Mouse (Mus musculus) MEL (cell line): ENCODE results near the gene Eif2b3. TPM values are rescaled to one million over a fixed set of nuclear protein-coding genes. Genes with fewer than 3 reads are reported as not detected.

Source experiments
- DNase-seq: peaks from one replicate; pipeline ENCODE4 v3.0.0; 2011; ENCODE audit warnings: low read depth, low spot score
- H3K27ac ChIP-seq: 2 replicates; pipeline ENCODE4 v1.5.1; 2012; ENCODE audit warnings: low read depth, mild to moderate bottlenecking, control low read depth, low read length, moderate library complexity; ENCODE audit not compliant: control insufficient read depth
- H3K27me3 ChIP-seq, 2 experiments: fragments of 150-350 bp in 1 of 2; sonication (generic) in 1 of 2; 2 replicates each; pipeline ENCODE4 v1.6.1; 2012; ENCODE audit warnings: low read length in 2 of 2, mild to moderate bottlenecking in 2 of 2, improper control_type of control experiment in 1 of 2, moderate library complexity in 1 of 2; ENCODE audit not compliant: insufficient read depth in 2 of 2, control insufficient read depth in 1 of 2
- H3K36me3 ChIP-seq, 2 experiments: 2 replicates each; pipeline ENCODE4 v1.6.1; 2012 to 2014; ENCODE audit warnings: low read length in 2 of 2, improper control_type of control experiment in 1 of 2, inconsistent platforms in 1 of 2, mild to moderate bottlenecking in 1 of 2; ENCODE audit not compliant: insufficient read depth in 2 of 2, control insufficient read depth in 1 of 2
- H3K4me1 ChIP-seq, 2 experiments: fragments of 150-350 bp in 1 of 2; sonication (generic) in 1 of 2; 2 replicates each; pipeline ENCODE4 v1.6.1; 2012; ENCODE audit warnings: low read length in 2 of 2, improper control_type of control experiment in 1 of 2, mild to moderate bottlenecking in 1 of 2; ENCODE audit not compliant: insufficient read depth in 2 of 2, control insufficient read depth in 1 of 2
- H3K4me3 ChIP-seq, 2 experiments: fragments of 150-350 bp in 1 of 2; sonication (generic) in 1 of 2; 2 replicates each; pipeline ENCODE4 v1.5.1; 2012; ENCODE audit warnings: low read depth in 2 of 2, low read length in 2 of 2, mild to moderate bottlenecking in 2 of 2, moderate library complexity in 2 of 2, control low read depth in 1 of 2, improper control_type of control experiment in 1 of 2; ENCODE audit not compliant: control insufficient read depth in 1 of 2, insufficient read depth in 1 of 2
- H3K79me2 ChIP-seq: 2 replicates; pipeline ENCODE4 v1.6.1; 2012; ENCODE audit warnings: mild to moderate bottlenecking, low read length, moderate library complexity; ENCODE audit not compliant: control insufficient read depth, poor library complexity, insufficient read depth
- H3K9ac ChIP-seq: 2 replicates; pipeline ENCODE4 v1.6.1; 2012; ENCODE audit warnings: low read depth, mild to moderate bottlenecking, control low read depth, low read length, moderate library complexity; ENCODE audit not compliant: control insufficient read depth, poor library complexity, severe bottlenecking
- H3K9me3 ChIP-seq: fragments of 150-350 bp; sonication (generic); replicated peaks from 2 replicates; pipeline ENCODE4 v1.6.1; 2012; ENCODE audit warnings: mild to moderate bottlenecking, low read length, improper control_type of control experiment, moderate library complexity; ENCODE audit not compliant: insufficient read depth
- BHLHE40 ChIP-seq: IDR thresholded peaks from 2 replicates; pipeline ENCODE4 v1.6.1; 2012; ENCODE audit warnings: low read depth, mild to moderate bottlenecking, inconsistent platforms, low read length, improper control_type of control experiment, borderline replicate concordance
- CHD1 ChIP-seq: IDR thresholded peaks from 2 replicates; pipeline ENCODE4 v1.6.1; 2012; ENCODE audit warnings: low read depth, mild to moderate bottlenecking, inconsistent platforms, low read length, improper control_type of control experiment
- CHD2 ChIP-seq: IDR thresholded peaks from 2 replicates; pipeline ENCODE4 v1.6.1; 2011; ENCODE audit warnings: low read length, improper control_type of control experiment
- CTCF ChIP-seq, 3 experiments: IDR thresholded peaks in 2 of 3; conservative IDR thresholded peaks in 1 of 3; 2 replicates each; pipeline ENCODE4 v1.5.1; 2011 to 2012; ENCODE audit warnings: low read length in 3 of 3, low read depth in 2 of 3, mild to moderate bottlenecking in 2 of 3, improper control_type of control experiment in 1 of 3, inconsistent platforms in 1 of 3, mixed read lengths in 1 of 3, moderate library complexity in 1 of 3; ENCODE audit not compliant: control insufficient read depth in 1 of 3, insufficient read depth in 1 of 3, poor library complexity in 1 of 3, severe bottlenecking in 1 of 3
- E2F4 ChIP-seq: IDR thresholded peaks from 2 replicates; pipeline ENCODE4 v1.6.1; 2011; ENCODE audit warnings: low read depth, low read length, improper control_type of control experiment, borderline replicate concordance
- EP300 ChIP-seq, 2 experiments: IDR thresholded peaks; 2 replicates each; pipeline ENCODE4 v1.6.1; 2011; ENCODE audit warnings: improper control_type of control experiment in 2 of 2, low read length in 2 of 2, low read depth in 1 of 2, mild to moderate bottlenecking in 1 of 2
- ETS1 ChIP-seq: IDR thresholded peaks from 2 replicates; pipeline ENCODE4 v1.6.1; 2012; ENCODE audit warnings: low read depth, mild to moderate bottlenecking, inconsistent platforms, low read length, improper control_type of control experiment, moderate library complexity
- GABPA ChIP-seq: IDR thresholded peaks from 2 replicates; pipeline ENCODE4 v1.6.1; 2012; ENCODE audit warnings: low read depth, mild to moderate bottlenecking, inconsistent platforms, low read length, improper control_type of control experiment, moderate library complexity
- GATA1 ChIP-seq: IDR thresholded peaks from 2 replicates; pipeline ENCODE4 v1.6.1; 2011; ENCODE audit warnings: low read depth, low read length, improper control_type of control experiment
- HCFC1 ChIP-seq: IDR thresholded peaks from 2 replicates; pipeline ENCODE4 v1.6.1; 2012; ENCODE audit warnings: low read depth, mild to moderate bottlenecking, inconsistent platforms, low read length, improper control_type of control experiment, moderate library complexity
- JUND ChIP-seq: IDR thresholded peaks from 2 replicates; pipeline ENCODE4 v1.6.1; 2011; ENCODE audit warnings: low read depth, mild to moderate bottlenecking, improper control_type of control experiment, low read length
- KAT2A ChIP-seq: conservative IDR thresholded peaks from 2 replicates; pipeline ENCODE4 v1.6.1; 2012; ENCODE audit warnings: low read depth, low read length, improper control_type of control experiment, inconsistent platforms
- MAZ ChIP-seq: IDR thresholded peaks from 2 replicates; pipeline ENCODE4 v1.6.1; 2012; ENCODE audit warnings: low read depth, mild to moderate bottlenecking, inconsistent platforms, low read length, improper control_type of control experiment
- MYB ChIP-seq: IDR thresholded peaks from 2 replicates; pipeline ENCODE4 v1.6.1; 2011; ENCODE audit warnings: mild to moderate bottlenecking, low read depth, low read length, improper control_type of control experiment
- MYC ChIP-seq: IDR thresholded peaks from 2 replicates; pipeline ENCODE4 v1.6.1; 2011; ENCODE audit warnings: low read depth, mild to moderate bottlenecking, low read length, improper control_type of control experiment, moderate library complexity
- NRF1 ChIP-seq: IDR thresholded peaks from 2 replicates; pipeline ENCODE4 v1.6.1; 2014; ENCODE audit warnings: low read depth, mild to moderate bottlenecking, inconsistent platforms, low read length, improper control_type of control experiment, moderate library complexity; ENCODE audit not compliant: poor library complexity, insufficient read depth, severe bottlenecking
- POLR2A ChIP-seq, 2 experiments: IDR thresholded peaks; 2 replicates each; pipeline ENCODE4 v1.6.1; 2011 to 2012; ENCODE audit warnings: low read length in 2 of 2, mild to moderate bottlenecking in 2 of 2, control low read depth in 1 of 2, improper control_type of control experiment in 1 of 2, low read depth in 1 of 2, moderate library complexity in 1 of 2; ENCODE audit not compliant: control insufficient read depth in 1 of 2, insufficient read depth in 1 of 2, poor library complexity in 1 of 2
- RAD21 ChIP-seq: IDR thresholded peaks from 2 replicates; pipeline ENCODE4 v1.6.1; 2011; ENCODE audit warnings: mild to moderate bottlenecking, low read depth, low read length, improper control_type of control experiment
- SIN3A ChIP-seq: IDR thresholded peaks from 2 replicates; pipeline ENCODE4 v1.6.1; 2012; ENCODE audit warnings: low read length, improper control_type of control experiment, inconsistent platforms
- SMC3 ChIP-seq: IDR thresholded peaks from 2 replicates; pipeline ENCODE4 v1.6.1; 2011; ENCODE audit warnings: low read depth, low read length, improper control_type of control experiment
- TBP ChIP-seq: IDR thresholded peaks from 2 replicates; pipeline ENCODE4 v1.8.0; 2011; ENCODE audit warnings: low read depth, low read length, improper control_type of control experiment
- TCF12 ChIP-seq: IDR thresholded peaks from 2 replicates; pipeline ENCODE4 v1.6.1; 2014; ENCODE audit warnings: low read depth, mild to moderate bottlenecking, inconsistent platforms, low read length, improper control_type of control experiment, moderate library complexity
- USF1 ChIP-seq: IDR thresholded peaks from 2 replicates; pipeline ENCODE4 v1.6.1; 2014; ENCODE audit warnings: low read depth, mild to moderate bottlenecking, inconsistent platforms, low read length, improper control_type of control experiment, moderate library complexity
- ZMIZ1 ChIP-seq: IDR thresholded peaks from 2 replicates; pipeline ENCODE4 v1.6.1; 2012; ENCODE audit warnings: low read depth, mild to moderate bottlenecking, inconsistent platforms, low read length, improper control_type of control experiment, moderate library complexity
- polyA plus RNA-seq, 2 experiments: library from polyadenylated mRNA; stranded (reverse) in 1 of 2; unstranded in 1 of 2; fragments of >175 nt in 1 of 2; fragments of >200 nt in 1 of 2; gene quantifications; 2 replicates each; pipeline versions ENCODE4 v1.2.1 to v1.2.4; 2012; ENCODE audit warnings: low replicate concordance in 2 of 2, low read depth in 1 of 2; ENCODE audit not compliant: insufficient read length in 2 of 2, insufficient read depth in 1 of 2, missing spikeins in 1 of 2
- total RNA-seq: library from RNA; depleted of rRNA; stranded (reverse); fragments of 300-350 nt; gene quantifications from 2 replicates; pipeline ENCODE4 v1.2.3, GENCODE M21; 2012

Gene Eif2b3
- total and polyA plus RNA-seq, 3 experiments: 77.5 to 79.3 TPM; not detected in 1

GRCm38 (mm10) chr4:116995131-116995797 is 23.9 kb upstream of the Eif2b3 start, which contains the start of gene Hectd3 (continued):
- no peak for TF ChIP-seq MYB
- no peak for TF ChIP-seq CHD1
- TF ChIP-seq SIN3A: peak; percentile 80
- TF ChIP-seq SMC3: no peak
- no peak for TF ChIP-seq CHD2
- peak; percentile 67 for TF ChIP-seq USF1
- peak; percentile 71 for TF ChIP-seq HCFC1
- TF ChIP-seq GATA1: no peak
- TF ChIP-seq GABPA: no peak
- no peak for TF ChIP-seq E2F4
- peak in 1 of 2 experiments; percentile 32; a peak in 1 of 4 replicates for TF ChIP-seq POLR2A (IDR thresholded peaks at IDR 0.05; ENCODE audit: control insufficient read depth in 1 of 2, insufficient read depth in 1 of 2, low read depth in 1 of 2, low read length in 2 of 2, poor library complexity in 1 of 2)
- TF ChIP-seq KAT2A: no peak

DNA sequence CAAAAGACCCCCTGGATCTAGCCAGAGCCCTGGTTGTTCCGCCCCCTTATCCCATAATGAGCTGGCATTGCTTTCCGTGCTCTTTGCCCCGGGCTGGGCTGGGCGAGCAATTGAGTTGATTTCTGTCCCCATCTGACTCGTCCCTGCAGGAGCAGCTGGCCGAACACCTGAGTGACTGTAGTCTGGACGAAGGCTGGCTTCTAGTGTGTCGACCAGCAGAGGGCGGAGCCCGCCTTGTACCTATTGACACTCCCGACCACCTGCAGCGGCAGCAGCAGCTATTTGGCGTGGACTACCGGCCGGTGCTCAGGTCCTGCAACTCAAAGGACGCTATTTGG is 23.4 kb upstream of the Eif2b3 start:
- Histone ChIP-seq H3K4me3 (peak overlapping the region; percentile 13 to 77), H3K27me3 (no peaks in the 10 kb centered on the region), H3K36me3 (peaks cover 0 to 5% of the 10 kb centered on the region in 2 experiments; a peak in 2 of 4 replicates), H3K27ac (no peak overlapping the region), H3K79me2 (peaks cover 6% of the 10 kb centered on the region; the same call in 1 of the 2 replicates), H3K9me3 (no peaks in the 10 kb centered on the region), H3K9ac (peak overlapping the region; percentile 72), H3K4me1 (peaks cover 0 to 5% of the 10 kb centered on the region in 2 experiments; a peak in 2 of 4 replicates)
- TF ChIP-seq CTCF (IDR thresholded peaks at IDR 0.05 in 2 of 3, conservative IDR thresholded peaks at IDR 0.05 in 1 of 3; ENCODE audit: control insufficient read depth in 1 of 3, insufficient read depth in 1 of 3, low read depth in 2 of 3, low read length in 3 of 3, poor library complexity in 1 of 3, severe bottlenecking in 1 of 3): peak in 2 of 3 experiments; percentile 34 to 44; a peak in 4 of 6 replicates
- no peak for TF ChIP-seq TBP
- peak; percentile 52 for TF ChIP-seq SMC3
- TF ChIP-seq MAZ: no peak
- peak; percentile 12 for TF ChIP-seq RAD21
- no peak for TF ChIP-seq ETS1
- TF ChIP-seq MYC: no peak
- peak; percentile 34 for DNase-seq

- Histone ChIP-seq H3K9me3 (no peaks in the 10 kb centered on the region), H3K4me3 (no peak overlapping the region), H3K4me1 (no peaks in the 10 kb centered on the region), H3K79me2 (peaks cover 2% of the 10 kb centered on the region; the same call in 1 of the 2 replicates), H3K9ac (no peak overlapping the region), H3K27me3 (no peaks in the 10 kb centered on the region), H3K27ac (no peak overlapping the region), H3K36me3 (no peaks in the 10 kb centered on the region)
- TF ChIP-seq ZMIZ1 (no peak), TCF12 (no peak), EP300 (IDR thresholded peaks at IDR 0.05; ENCODE audit: low read depth in 1 of 2, low read length in 2 of 2) (no peak), JUND (no peak), RAD21 (no peak), KAT2A (no peak), BHLHE40 (no peak), MYC (no peak), HCFC1 (no peak), NRF1 (no peak)
- no peak for DNase-seq
These were observed 19.6 kb upstream of the Eif2b3 start for GRCm38 (mm10) chr4:116999513-117000154.
